Mouse (Mus musculus): ENCODE measurements around the gene Scaf8. TPM values are rescaled to one million over a fixed set of nuclear protein-coding genes. Genes with fewer than 3 reads are reported as not detected.

Scaf8 gene
- total RNA-seq, 2 experiments from 2014 or later: 28.4 to 32.1 TPM

GRCm38 (mm10) chr17:3207529-3208240, 92.9 kb downstream of the Scaf8 start:
- DNase-seq: no peak

GRCm38 (mm10) chr17:3208471-3208870, 93.7 kb downstream of the Scaf8 start:
- DNase-seq: no peak

GRCm38 (mm10) chr17:3209581-3209980, 94.8 kb downstream of the Scaf8 start:
- no peak for DNase-seq

GRCm38 (mm10) chr17:3210134-3210533, 95.4 kb downstream of the Scaf8 start:
- DNase-seq: no peak

GRCm38 (mm10) chr17:3212105-3212504, 97.3 kb downstream of the Scaf8 start:
- DNase-seq: no peak

- DNase-seq: no peak
These were observed 98.1 kb downstream of the Scaf8 start for GRCm38 (mm10) chr17:3212886-3213285.

GRCm38 (mm10) chr17:3214852-3215251, 100.1 kb downstream of the Scaf8 start:
- no peak for DNase-seq

GRCm38 (mm10) chr17:3217023-3217422, 102.3 kb downstream of the Scaf8 start:
- DNase-seq: no peak

GRCm38 (mm10) chr17:3218364-3218763, 103.6 kb downstream of the Scaf8 start:
- peak; percentile 36 to 39 for DNase-seq

- DNase-seq: no peak
These were observed 104.1 kb downstream of the Scaf8 start for GRCm38 (mm10) chr17:3218916-3219315.

GRCm38 (mm10) chr17:3220201-3220600, 105.4 kb downstream of the Scaf8 start:
- DNase-seq: no peak

GRCm38 (mm10) chr17:3223071-3223470, 108.3 kb downstream of the Scaf8 start:
- DNase-seq: no peak

GRCm38 (mm10) chr17:3223721-3224120, 108.9 kb downstream of the Scaf8 start:
- no peak for DNase-seq

GRCm38 (mm10) chr17:3224383-3225106, 109.8 kb downstream of the Scaf8 start:
- peak; percentile 81 to 95 for DNase-seq

GRCm38 (mm10) chr17:3230231-3231000, 115.6 kb downstream of the Scaf8 start:
- DNase-seq: peak; percentile 46 to 73

GRCm38 (mm10) chr17:3232626-3233025, 117.9 kb downstream of the Scaf8 start:
- DNase-seq: peak in 1 of 2 experiments; percentile 31

GRCm38 (mm10) chr17:3243672-3244071, 128.9 kb downstream of the Scaf8 start:
- DNase-seq: no peak

- DNase-seq: peak; percentile 29 to 37
These were observed 130.3 kb downstream of the Scaf8 start for GRCm38 (mm10) chr17:3244881-3245739.

- no peak for DNase-seq
These were observed 132.0 kb downstream of the Scaf8 start for GRCm38 (mm10) chr17:3246665-3247370.
